Mouse (Mus musculus) ES-Bruce4 (cell line): Measurements from ENCODE around the gene Auts2.

Experiments used
- CTCF ChIP-seq: IDR thresholded peaks from one replicate; pipeline ENCODE4 v1.8.1; 2011; ENCODE audit warnings: low read depth, low read length
- EP300 ChIP-seq: IDR thresholded peaks from 2 replicates; pipeline ENCODE4 v1.6.1; 2011; ENCODE audit warnings: low read depth, low read length; ENCODE audit not compliant: insufficient read depth
- POLR2A ChIP-seq: IDR thresholded peaks from one replicate; pipeline ENCODE4 v1.8.1; 2011; ENCODE audit warnings: low read length; ENCODE audit not compliant: insufficient read depth

GRCm38 (mm10) chr5:132030941-132031531, 512.1 kb downstream of the Auts2 start:
- no peak for TF ChIP-seq POLR2A
- TF ChIP-seq EP300: no peak
- TF ChIP-seq CTCF: no peak
